Mouse (Mus musculus): ENCODE measurements around the gene Gm5936.
"Not testable (repeated sequence)": the region's sequence is repeated elsewhere in the genome, so short reads cannot be mapped to it uniquely, and the experiment has no call there.

Gene Gm5936

DNA sequence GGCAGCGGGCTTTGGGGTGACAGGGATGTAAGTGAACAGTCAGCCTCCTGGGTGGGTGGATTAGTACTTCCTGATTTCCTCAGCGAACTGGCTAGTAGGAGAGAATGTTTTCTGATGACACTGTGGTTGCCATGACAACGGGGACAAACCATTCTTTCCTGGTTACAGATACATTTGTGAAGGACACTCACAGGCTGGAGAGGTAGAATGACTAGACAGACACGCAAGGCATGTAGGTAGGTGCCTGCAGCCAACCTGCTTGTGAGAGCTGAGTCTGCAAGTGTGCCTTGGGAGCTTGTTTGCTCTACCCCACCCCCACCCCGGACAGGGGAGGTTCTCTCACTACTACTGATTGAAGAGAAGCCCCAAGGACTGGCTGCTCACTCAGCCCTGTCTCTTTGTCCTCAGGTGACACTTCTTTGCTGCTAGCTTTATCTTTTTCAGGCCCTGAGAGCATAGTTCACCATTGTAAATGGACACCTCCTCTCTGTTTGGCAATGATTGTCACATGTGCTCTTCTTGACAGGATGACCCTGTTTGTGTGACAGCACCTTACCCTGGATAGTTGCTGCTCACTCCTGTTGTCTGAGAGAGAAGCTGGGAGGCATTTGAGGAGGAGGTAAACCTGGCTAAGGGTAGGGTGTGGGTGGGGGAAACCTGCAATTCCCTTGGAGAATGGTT, at the start of gene Gm5936:
Gene Gm5936 (plus strand): TSS at position 355 of the 681 bp plus-strand sequence.
- not testable (repeated sequence) for DNase-seq

DNA sequence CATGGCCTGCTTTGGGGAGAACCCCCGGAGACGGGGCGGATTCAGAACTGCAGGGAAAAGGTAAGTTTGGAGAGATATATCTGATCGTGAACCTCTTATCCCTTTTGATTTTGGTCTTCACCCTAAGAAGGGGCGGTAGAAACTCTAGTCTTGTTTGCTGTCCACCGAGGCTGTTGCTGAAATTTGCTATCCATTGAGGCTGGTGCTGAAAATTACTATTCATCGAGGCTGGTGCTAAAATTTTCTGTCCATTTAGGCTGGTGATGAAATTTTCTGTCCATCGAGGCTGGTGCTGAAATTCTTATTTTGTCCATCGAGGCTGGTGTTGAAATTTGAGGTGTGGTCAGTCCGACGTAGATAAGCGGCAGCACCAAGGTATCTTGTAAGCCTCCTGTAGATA, 19.1 kb downstream of the Gm5936 start:
- not testable (repeated sequence) for DNase-seq

DNA sequence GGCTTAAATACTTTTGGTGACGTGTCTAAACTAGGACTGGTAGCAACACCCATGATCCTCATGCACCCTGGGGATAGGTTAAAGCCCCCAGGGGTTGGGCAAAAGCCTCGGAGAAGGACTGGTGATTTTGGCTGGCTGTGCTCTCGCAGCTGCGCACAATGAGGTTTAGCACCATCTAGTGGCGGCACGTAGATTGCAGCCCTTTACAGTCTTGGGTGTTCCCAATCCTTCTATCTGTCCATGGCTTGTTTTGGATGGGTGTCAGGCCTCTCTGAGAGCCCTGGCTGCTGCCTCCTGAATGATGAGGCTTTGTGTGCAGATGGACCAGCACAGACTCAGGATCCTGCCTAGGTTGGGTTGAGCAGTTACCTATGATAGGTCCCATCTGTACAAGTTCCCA, 43.1 kb downstream of the Gm5936 start:
- peak; percentile 7 to 29 for DNase-seq

Measured in cerebellum, adult 18-20 months (tissue).